Mouse (Mus musculus): Measurements from ENCODE around the gene Neurog1. TPM values are rescaled to one million over a fixed set of nuclear protein-coding genes. Genes with fewer than 3 reads are reported as not detected.

The Neurog1 gene
- polyA plus RNA-seq, 1 experiment from 2014 or later = not detected

GRCm38 (mm10) chr13:56251176-56251923, 613 bp downstream of the Neurog1 start:
- H3K4me2 ChIP-seq (ENCODE audit: low read depth, low read length) = no peak overlapping the region

GRCm38 (mm10) chr13:56250551-56251161, 1.3 kb downstream of the Neurog1 start:
- H3K9ac ChIP-seq (ENCODE audit: low read depth, low read length) = no peak overlapping the region
- H3K4me3 ChIP-seq (ENCODE audit: low read depth, low read length) = no peak overlapping the region
- peaks cover 84% of the 10 kb centered on the region for H3K27me3 ChIP-seq (ENCODE audit: control insufficient read depth, insufficient read depth, low read depth, low read length)
- no peaks in the 10 kb centered on the region for H3K36me3 ChIP-seq (ENCODE audit: control insufficient read depth, insufficient read depth)
- no peak for ATAC-seq (ENCODE audit: low read depth)
- no peaks in the 10 kb centered on the region for H3K4me1 ChIP-seq (ENCODE audit: control insufficient read depth, low read depth, low read length)
- no peak overlapping the region for H3K4me2 ChIP-seq (ENCODE audit: low read depth, low read length)
- H3K9me3 ChIP-seq (replicated peaks; ENCODE audit: control insufficient read depth, low read length) = no peaks in the 10 kb centered on the region
- H3K27ac ChIP-seq (ENCODE audit: low read length) = no peak overlapping the region
- WGBS (ENCODE audit: insufficient replicate concordance) = 3% methylated on average over 14 of the region's 14 CpGs

More at GRCm38 (mm10) chr13:56251176-56251923, 613 bp downstream of the Neurog1 start:
- no peak for ATAC-seq (ENCODE audit: low read depth)
- Histone ChIP-seq H3K27me3 (ENCODE audit: control insufficient read depth, insufficient read depth, low read depth, low read length) (peaks cover 88% of the 10 kb centered on the region), H3K27ac (ENCODE audit: low read length) (no peak overlapping the region), H3K36me3 (ENCODE audit: control insufficient read depth, insufficient read depth) (no peaks in the 10 kb centered on the region), H3K9me3 (replicated peaks; ENCODE audit: control insufficient read depth, low read length) (no peaks in the 10 kb centered on the region), H3K9ac (ENCODE audit: low read depth, low read length) (no peak overlapping the region), H3K4me1 (ENCODE audit: control insufficient read depth, low read depth, low read length) (no peaks in the 10 kb centered on the region), H3K4me3 (ENCODE audit: low read depth, low read length) (no peak overlapping the region)
- WGBS (ENCODE audit: insufficient replicate concordance) = 2% methylated on average over 59 of the region's 59 CpGs

DNA sequence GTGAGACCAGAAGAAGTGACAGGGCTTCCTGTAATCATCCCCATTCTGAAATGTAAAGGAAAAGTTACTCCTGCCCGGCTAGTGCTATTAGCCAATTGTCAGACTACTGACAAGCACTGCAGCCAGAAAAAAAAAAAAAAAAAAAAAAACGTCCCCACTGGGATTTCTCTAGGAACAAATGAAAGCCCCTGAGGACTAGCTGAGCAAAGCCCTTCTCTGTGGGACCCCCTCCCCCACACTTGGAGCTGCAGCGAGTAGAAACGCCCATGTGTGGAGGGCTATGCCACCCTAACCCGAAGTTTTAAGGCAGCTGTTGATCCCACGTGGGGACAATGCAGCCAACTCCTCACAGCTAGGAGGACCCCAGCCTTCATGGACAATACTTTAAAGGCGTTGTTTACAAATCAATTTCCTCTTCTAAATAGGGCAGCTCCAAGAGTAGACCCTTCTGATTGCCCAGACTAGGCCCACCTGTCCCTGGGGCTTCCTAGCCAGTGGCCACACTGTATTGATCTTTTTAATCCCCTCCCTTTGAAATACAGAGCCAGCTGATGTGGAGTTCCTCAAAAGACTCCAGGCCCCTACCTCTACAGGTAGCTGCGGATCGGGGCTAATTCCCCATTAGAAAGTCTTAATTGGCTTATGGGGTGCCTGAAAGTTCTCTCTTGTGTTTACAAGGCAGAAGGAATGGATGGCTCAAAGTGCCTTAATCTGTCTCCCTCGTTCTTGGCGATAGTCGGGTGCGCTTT, 2.2 kb downstream of the Neurog1 start:
- Histone ChIP-seq H3K4me3 (ENCODE audit: low read depth, low read length) (no peak overlapping the region), H3K27ac (ENCODE audit: low read length) (no peak overlapping the region), H3K36me3 (ENCODE audit: control insufficient read depth, insufficient read depth) (no peaks in the 10 kb centered on the region), H3K9ac (ENCODE audit: low read depth, low read length) (no peak overlapping the region), H3K4me2 (ENCODE audit: low read depth, low read length) (no peak overlapping the region), H3K27me3 (ENCODE audit: control insufficient read depth, insufficient read depth, low read depth, low read length) (peaks cover 76% of the 10 kb centered on the region), H3K9me3 (replicated peaks; ENCODE audit: control insufficient read depth, low read length) (no peaks in the 10 kb centered on the region), H3K4me1 (ENCODE audit: control insufficient read depth, low read depth, low read length) (no peaks in the 10 kb centered on the region)
- WGBS (ENCODE audit: insufficient replicate concordance) = 2% methylated on average over 13 of the region's 13 CpGs
- no peak for ATAC-seq (ENCODE audit: low read depth)

- Histone ChIP-seq H3K4me2 (ENCODE audit: low read depth, low read length) (no peak overlapping the region), H3K4me3 (ENCODE audit: low read depth, low read length) (no peak overlapping the region), H3K36me3 (ENCODE audit: control insufficient read depth, insufficient read depth) (no peaks in the 10 kb centered on the region), H3K27me3 (ENCODE audit: control insufficient read depth, insufficient read depth, low read depth, low read length) (peaks cover 18% of the 10 kb centered on the region), H3K4me1 (ENCODE audit: control insufficient read depth, low read depth, low read length) (no peaks in the 10 kb centered on the region), H3K27ac (ENCODE audit: low read length) (no peak overlapping the region), H3K9me3 (replicated peaks; ENCODE audit: control insufficient read depth, low read length) (no peaks in the 10 kb centered on the region), H3K9ac (ENCODE audit: low read depth, low read length) (no peak overlapping the region)
- no peak for ATAC-seq (ENCODE audit: low read depth)
- WGBS (ENCODE audit: insufficient replicate concordance) = 62% methylated on average over 5 of the region's 5 CpGs
Observed at GRCm38 (mm10) chr13:56243104-56243503, 8.9 kb downstream of the Neurog1 start.

- Histone ChIP-seq H3K27ac (ENCODE audit: low read length) (no peak overlapping the region), H3K9ac (ENCODE audit: low read depth, low read length) (no peak overlapping the region), H3K27me3 (ENCODE audit: control insufficient read depth, insufficient read depth, low read depth, low read length) (peaks cover 4% of the 10 kb centered on the region; the same call in 1 of the 2 replicates), H3K4me2 (ENCODE audit: low read depth, low read length) (no peak overlapping the region), H3K9me3 (replicated peaks; ENCODE audit: control insufficient read depth, low read length) (no peaks in the 10 kb centered on the region), H3K36me3 (ENCODE audit: control insufficient read depth, insufficient read depth) (no peaks in the 10 kb centered on the region), H3K4me1 (ENCODE audit: control insufficient read depth, low read depth, low read length) (no peaks in the 10 kb centered on the region), H3K4me3 (ENCODE audit: low read depth, low read length) (no peak overlapping the region)
- WGBS (ENCODE audit: insufficient replicate concordance) = 60% methylated on average over 16 of the region's 16 CpGs
- no peak for ATAC-seq (ENCODE audit: low read depth)
Observed at GRCm38 (mm10) chr13:56240012-56240770, 11.8 kb downstream of the Neurog1 start.

GRCm38 (mm10) chr13:56237905-56238304, 14.1 kb downstream of the Neurog1 start:
- H3K27me3 ChIP-seq (ENCODE audit: control insufficient read depth, insufficient read depth, low read depth, low read length) = peaks cover 4% of the 10 kb centered on the region; the same call in 1 of the 2 replicates
- 58% methylated on average over 10 of the region's 10 CpGs for WGBS (ENCODE audit: insufficient replicate concordance)
- no peak for ATAC-seq (ENCODE audit: low read depth)

DNA sequence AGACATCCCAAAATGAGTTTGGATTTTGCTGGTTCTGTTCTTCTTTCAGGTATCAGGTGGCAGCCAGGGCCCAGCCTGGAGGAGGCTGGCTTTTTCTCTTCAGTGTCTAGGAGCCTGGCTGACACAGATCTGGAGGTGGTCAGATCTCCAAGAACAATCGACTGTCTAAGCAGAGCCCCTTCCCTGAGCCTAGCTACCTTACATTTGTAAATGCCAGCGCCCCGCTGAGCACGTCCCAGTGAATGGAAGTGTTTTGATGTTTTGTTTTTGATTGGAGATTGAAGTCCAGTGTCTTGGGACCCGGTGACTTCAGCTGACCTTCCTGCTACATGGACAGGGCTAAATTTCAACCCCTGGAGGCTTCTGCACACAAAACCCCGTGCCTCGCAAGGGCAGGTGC, 15.8 kb downstream of the Neurog1 start:
- H3K9me3 ChIP-seq (replicated peaks; ENCODE audit: control insufficient read depth, low read length) = no peaks in the 10 kb centered on the region
- H3K9ac ChIP-seq (ENCODE audit: low read depth, low read length) = no peak overlapping the region
- no peaks in the 10 kb centered on the region for H3K36me3 ChIP-seq (ENCODE audit: control insufficient read depth, insufficient read depth)
- peaks cover 4% of the 10 kb centered on the region; the same call in 1 of the 2 replicates for H3K27me3 ChIP-seq (ENCODE audit: control insufficient read depth, insufficient read depth, low read depth, low read length)
- H3K4me1 ChIP-seq (ENCODE audit: control insufficient read depth, low read depth, low read length) = no peaks in the 10 kb centered on the region
- H3K27ac ChIP-seq (ENCODE audit: low read length) = no peak overlapping the region
- no peak for ATAC-seq (ENCODE audit: low read depth)
- 24% methylated on average over 7 of the region's 7 CpGs for WGBS (ENCODE audit: insufficient replicate concordance)
- no peak overlapping the region for H3K4me3 ChIP-seq (ENCODE audit: low read depth, low read length)
- no peak overlapping the region for H3K4me2 ChIP-seq (ENCODE audit: low read depth, low read length)

More at GRCm38 (mm10) chr13:56237905-56238304, 14.1 kb downstream of the Neurog1 start:
- H3K4me2 ChIP-seq (ENCODE audit: low read depth, low read length) = no peak overlapping the region
- no peaks in the 10 kb centered on the region for H3K4me1 ChIP-seq (ENCODE audit: control insufficient read depth, low read depth, low read length)
- no peaks in the 10 kb centered on the region for H3K36me3 ChIP-seq (ENCODE audit: control insufficient read depth, insufficient read depth)
- no peak overlapping the region for H3K27ac ChIP-seq (ENCODE audit: low read length)
- no peak overlapping the region for H3K4me3 ChIP-seq (ENCODE audit: low read depth, low read length)
- no peak overlapping the region for H3K9ac ChIP-seq (ENCODE audit: low read depth, low read length)
- no peaks in the 10 kb centered on the region for H3K9me3 ChIP-seq (replicated peaks; ENCODE audit: control insufficient read depth, low read length)

DNA sequence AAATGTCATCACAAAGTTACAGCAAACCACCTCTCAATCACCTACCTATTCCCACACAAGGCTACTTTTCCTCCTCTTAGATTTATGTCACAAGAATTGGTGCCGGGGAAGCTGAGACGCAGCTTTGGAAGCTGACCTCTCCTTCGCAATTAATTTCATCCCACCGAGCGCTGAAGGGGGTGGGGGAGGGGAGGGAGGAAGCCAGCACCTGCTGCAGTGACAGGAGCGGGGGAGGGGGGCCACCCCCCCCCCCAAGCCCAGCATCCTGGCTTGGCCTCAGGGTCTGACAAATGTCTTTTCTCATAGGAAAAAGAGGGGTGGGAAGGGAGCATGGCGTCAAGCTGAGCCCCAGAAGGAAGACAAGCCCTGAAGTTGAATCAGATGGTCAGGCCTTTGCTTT, 23.2 kb downstream of the Neurog1 start:
- Histone ChIP-seq H3K27me3 (ENCODE audit: control insufficient read depth, insufficient read depth, low read depth, low read length) (peaks cover 9% of the 10 kb centered on the region), H3K36me3 (ENCODE audit: control insufficient read depth, insufficient read depth) (no peaks in the 10 kb centered on the region), H3K9ac (ENCODE audit: low read depth, low read length) (no peak overlapping the region), H3K27ac (ENCODE audit: low read length) (no peak overlapping the region), H3K4me2 (ENCODE audit: low read depth, low read length) (no peak overlapping the region), H3K4me1 (ENCODE audit: control insufficient read depth, low read depth, low read length) (no peaks in the 10 kb centered on the region), H3K9me3 (replicated peaks; ENCODE audit: control insufficient read depth, low read length) (no peaks in the 10 kb centered on the region), H3K4me3 (ENCODE audit: low read depth, low read length) (no peak overlapping the region)
- no peak for ATAC-seq (ENCODE audit: low read depth)
- WGBS (ENCODE audit: insufficient replicate concordance) = 23% methylated on average over 7 of the region's 7 CpGs

Measured in liver, embryonic 16.5 days (tissue).